Mouse (Mus musculus): ENCODE measurements at regions not wholly inside any gene's neighbourhood (a gene's known extent, or its start where the extent isn't known, plus 50 kb on each side); places are given as distances from the start of the nearest gene placed in this dataset.

DNA sequence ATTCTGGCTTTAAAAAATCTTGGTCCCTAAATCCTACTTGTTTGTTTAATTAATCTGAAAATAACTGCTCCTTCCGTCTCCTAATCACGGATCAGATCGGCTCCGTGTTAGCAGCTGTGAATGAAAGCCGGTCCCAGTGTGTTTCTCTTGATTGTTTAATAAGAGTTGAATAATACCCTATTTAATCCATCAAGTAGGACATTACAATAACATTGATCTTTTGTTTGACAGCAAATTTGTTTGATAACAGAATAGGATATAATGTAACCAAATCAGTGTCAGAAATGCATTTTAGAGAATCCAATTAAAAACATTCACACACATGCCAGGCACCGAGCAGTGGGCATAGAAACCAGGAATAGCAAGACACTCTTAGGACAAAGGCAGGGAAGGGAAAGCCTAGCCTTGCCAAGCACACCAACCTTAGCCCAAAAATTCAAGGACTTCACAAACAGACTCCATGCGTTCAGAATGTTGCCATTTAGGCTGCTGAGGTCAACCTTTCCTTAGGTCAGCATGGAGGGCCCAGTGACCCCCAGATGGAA is 332.5 kb upstream of the Meis1 start:
- H3K27ac ChIP-seq (ENCODE audit: insufficient read depth, low read depth, low read length, poor library complexity, severe bottlenecking) = no peak overlapping the region
- H3K9ac ChIP-seq (ENCODE audit: insufficient read depth, low read depth, low read length, poor library complexity, severe bottlenecking) = no peak overlapping the region
- no peaks in the 10 kb centered on the region for H3K36me3 ChIP-seq (ENCODE audit: control insufficient read depth, insufficient read depth, low read length, poor library complexity, severe bottlenecking)
- no peaks in the 10 kb centered on the region for H3K4me1 ChIP-seq (ENCODE audit: control insufficient read depth in 2 of 2, insufficient read depth in 2 of 2, low read length in 2 of 2, poor library complexity in 1 of 2)
- no peaks in the 10 kb centered on the region for H3K9me3 ChIP-seq (ENCODE audit: control insufficient read depth, insufficient read depth, low read depth, low read length)
- no peak for DNase-seq (ENCODE audit: low read depth, low spot score)
- in situ Hi-C loops (cut with MboI; ENCODE audit: low sequenced_read_pairs in 2 of 2, unreplicated experiment in 2 of 2) = no loop called here
- H3K4me3 ChIP-seq (ENCODE audit: insufficient read depth in 1 of 2, low read depth in 1 of 2, low read length in 2 of 2, poor library complexity in 1 of 2, severe bottlenecking in 1 of 2) = no peak overlapping the region
- TF ChIP-seq HCFC1 (IDR thresholded peaks at IDR 0.05; ENCODE audit: borderline replicate concordance, insufficient read depth, low read length) (no peak), ZC3H11A (IDR thresholded peaks at IDR 0.05; ENCODE audit: borderline replicate concordance, low read depth, low read length) (no peak), CHD2 (IDR thresholded peaks at IDR 0.05; ENCODE audit: low read depth, low read length) (no peak), MAFK (IDR thresholded peaks at IDR 0.05; ENCODE audit: insufficient read depth, low read depth, low read length) (no peak), ZNF384 (IDR thresholded peaks at IDR 0.05; ENCODE audit: low read depth, low read length) (no peak)

DNA sequence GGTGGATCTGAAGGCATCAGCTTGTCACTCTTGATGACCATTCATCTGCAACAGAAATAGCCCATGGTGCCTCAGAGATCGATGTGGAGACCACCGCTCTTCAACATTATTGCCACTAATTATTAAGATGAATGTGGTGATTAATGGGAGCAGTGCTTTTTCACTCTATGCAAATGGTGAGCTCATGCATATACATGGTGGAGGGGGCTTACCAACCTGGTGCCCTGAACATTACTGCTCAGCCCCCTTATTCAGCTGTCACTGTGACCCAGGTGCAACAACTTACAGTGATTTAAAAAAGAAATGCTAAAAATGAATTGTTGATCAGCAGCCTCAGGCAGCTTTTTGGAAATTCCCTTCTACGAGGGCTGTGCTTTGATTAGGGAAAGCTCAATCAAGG is 334.9 kb upstream of the Meis1 start:
- TF ChIP-seq ZC3H11A (IDR thresholded peaks at IDR 0.05; ENCODE audit: borderline replicate concordance, low read depth, low read length) (no peak), HCFC1 (IDR thresholded peaks at IDR 0.05; ENCODE audit: borderline replicate concordance, insufficient read depth, low read length) (no peak), MAFK (IDR thresholded peaks at IDR 0.05; ENCODE audit: insufficient read depth, low read depth, low read length) (no peak), CHD2 (IDR thresholded peaks at IDR 0.05; ENCODE audit: low read depth, low read length) (no peak), ZNF384 (IDR thresholded peaks at IDR 0.05; ENCODE audit: low read depth, low read length) (no peak)
- no peak overlapping the region for H3K27ac ChIP-seq (ENCODE audit: insufficient read depth, low read depth, low read length, poor library complexity, severe bottlenecking)
- H3K9ac ChIP-seq (ENCODE audit: insufficient read depth, low read depth, low read length, poor library complexity, severe bottlenecking) = no peak overlapping the region
- H3K4me3 ChIP-seq (ENCODE audit: insufficient read depth in 1 of 2, low read depth in 1 of 2, low read length in 2 of 2, poor library complexity in 1 of 2, severe bottlenecking in 1 of 2) = no peak overlapping the region
- H3K36me3 ChIP-seq (ENCODE audit: control insufficient read depth, insufficient read depth, low read length, poor library complexity, severe bottlenecking) = no peaks in the 10 kb centered on the region
- no peak for DNase-seq (ENCODE audit: low read depth, low spot score)
- H3K4me1 ChIP-seq (ENCODE audit: control insufficient read depth in 2 of 2, insufficient read depth in 2 of 2, low read length in 2 of 2, poor library complexity in 1 of 2) = no peaks in the 10 kb centered on the region
- in situ Hi-C loops (cut with MboI; ENCODE audit: low sequenced_read_pairs in 2 of 2, unreplicated experiment in 2 of 2) = no loop called here
- no peaks in the 10 kb centered on the region for H3K9me3 ChIP-seq (ENCODE audit: control insufficient read depth, insufficient read depth, low read depth, low read length)

DNA sequence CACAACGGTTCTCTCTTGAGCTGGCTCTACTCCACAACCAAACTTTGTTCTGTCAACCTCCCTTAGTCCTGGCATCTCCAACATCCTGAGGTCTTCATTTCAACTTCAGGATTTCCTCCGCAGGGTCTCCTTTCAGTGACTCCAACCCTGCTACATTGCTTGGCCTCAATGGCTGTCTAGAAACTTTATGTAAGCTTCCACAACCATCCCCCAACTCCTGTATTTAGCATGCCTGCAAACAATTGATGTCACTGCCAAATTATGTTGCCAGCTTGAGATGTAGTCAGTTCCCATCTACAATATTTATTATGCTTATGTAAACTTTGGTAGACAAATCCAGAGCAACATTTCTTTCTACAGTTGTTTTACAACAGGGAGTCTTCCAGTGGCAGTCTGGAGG is 336.4 kb upstream of the Meis1 start:
- no peak overlapping the region for H3K27ac ChIP-seq (ENCODE audit: insufficient read depth, low read depth, low read length, poor library complexity, severe bottlenecking)
- no peak for DNase-seq (ENCODE audit: low read depth, low spot score)
- no peaks in the 10 kb centered on the region for H3K4me1 ChIP-seq (ENCODE audit: control insufficient read depth in 2 of 2, insufficient read depth in 2 of 2, low read length in 2 of 2, poor library complexity in 1 of 2)
- no peaks in the 10 kb centered on the region for H3K9me3 ChIP-seq (ENCODE audit: control insufficient read depth, insufficient read depth, low read depth, low read length)
- H3K36me3 ChIP-seq (ENCODE audit: control insufficient read depth, insufficient read depth, low read length, poor library complexity, severe bottlenecking) = no peaks in the 10 kb centered on the region
- no peak for TF ChIP-seq MAFK (IDR thresholded peaks at IDR 0.05; ENCODE audit: insufficient read depth, low read depth, low read length)
- TF ChIP-seq CHD2 (IDR thresholded peaks at IDR 0.05; ENCODE audit: low read depth, low read length) = no peak
- no peak for TF ChIP-seq ZNF384 (IDR thresholded peaks at IDR 0.05; ENCODE audit: low read depth, low read length)
- no peak for TF ChIP-seq HCFC1 (IDR thresholded peaks at IDR 0.05; ENCODE audit: borderline replicate concordance, insufficient read depth, low read length)
- TF ChIP-seq ZC3H11A (IDR thresholded peaks at IDR 0.05; ENCODE audit: borderline replicate concordance, low read depth, low read length) = no peak
- H3K4me3 ChIP-seq (ENCODE audit: insufficient read depth in 1 of 2, low read depth in 1 of 2, low read length in 2 of 2, poor library complexity in 1 of 2, severe bottlenecking in 1 of 2) = no peak overlapping the region
- no peak overlapping the region for H3K9ac ChIP-seq (ENCODE audit: insufficient read depth, low read depth, low read length, poor library complexity, severe bottlenecking)
- in situ Hi-C loops (cut with MboI; ENCODE audit: low sequenced_read_pairs in 2 of 2, unreplicated experiment in 2 of 2) = no loop called here

DNA sequence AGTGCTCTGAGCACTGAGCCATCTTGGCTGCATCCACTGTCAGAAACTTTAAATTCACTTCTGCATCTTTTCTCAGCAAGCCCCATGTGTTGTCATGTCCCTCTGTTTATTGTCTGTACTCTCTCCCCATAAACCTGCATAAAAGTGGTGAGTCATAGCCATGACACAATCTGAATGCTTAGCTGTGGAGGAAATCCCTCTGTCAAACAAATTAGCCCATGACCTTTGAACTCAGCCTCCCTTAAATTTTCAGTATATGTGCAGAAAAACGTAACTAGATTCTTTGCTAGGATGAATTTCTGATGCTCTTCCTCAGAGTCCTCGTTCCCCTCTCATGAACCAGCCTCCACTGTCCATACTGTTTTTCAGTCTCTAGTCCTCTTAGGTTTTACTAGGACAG is 337.4 kb upstream of the Meis1 start:
- no peak for TF ChIP-seq MAFK (IDR thresholded peaks at IDR 0.05; ENCODE audit: insufficient read depth, low read depth, low read length)
- no peak for TF ChIP-seq ZNF384 (IDR thresholded peaks at IDR 0.05; ENCODE audit: low read depth, low read length)
- Histone ChIP-seq H3K36me3 (ENCODE audit: control insufficient read depth, insufficient read depth, low read length, poor library complexity, severe bottlenecking) (no peaks in the 10 kb centered on the region), H3K9ac (ENCODE audit: insufficient read depth, low read depth, low read length, poor library complexity, severe bottlenecking) (no peak overlapping the region), H3K4me1 (ENCODE audit: control insufficient read depth in 2 of 2, insufficient read depth in 2 of 2, low read length in 2 of 2, poor library complexity in 1 of 2) (no peaks in the 10 kb centered on the region), H3K4me3 (ENCODE audit: insufficient read depth in 1 of 2, low read depth in 1 of 2, low read length in 2 of 2, poor library complexity in 1 of 2, severe bottlenecking in 1 of 2) (no peak overlapping the region), H3K27ac (ENCODE audit: insufficient read depth, low read depth, low read length, poor library complexity, severe bottlenecking) (no peak overlapping the region), H3K9me3 (ENCODE audit: control insufficient read depth, insufficient read depth, low read depth, low read length) (no peaks in the 10 kb centered on the region)
- in situ Hi-C loops (cut with MboI; ENCODE audit: low sequenced_read_pairs in 2 of 2, unreplicated experiment in 2 of 2) = no loop called here
- DNase-seq (ENCODE audit: low read depth, low spot score) = no peak

DNA sequence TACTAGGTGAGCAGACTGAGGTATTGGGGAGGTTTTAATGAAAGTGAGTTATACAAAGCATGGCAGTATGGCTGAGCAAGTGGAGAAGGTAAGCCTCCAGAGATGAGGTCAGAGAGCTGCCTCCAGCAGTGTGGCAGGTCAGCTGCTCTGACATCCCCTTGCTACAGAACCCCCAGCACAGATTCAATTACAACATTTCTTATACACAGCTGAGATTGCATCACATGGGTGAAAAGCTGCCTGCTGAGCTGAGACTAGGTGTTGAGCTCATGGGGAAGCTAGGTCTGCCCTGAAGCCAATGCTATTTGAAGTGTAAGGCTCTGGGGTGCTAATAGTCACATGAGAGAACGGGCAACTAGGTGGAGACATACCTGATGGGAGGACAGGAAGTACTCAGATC is 350.4 kb upstream of the Meis1 start:
- no peaks in the 10 kb centered on the region for H3K4me1 ChIP-seq (ENCODE audit: control insufficient read depth in 2 of 2, insufficient read depth in 2 of 2, low read length in 2 of 2, poor library complexity in 1 of 2)
- no peak overlapping the region for H3K4me3 ChIP-seq (ENCODE audit: insufficient read depth in 1 of 2, low read depth in 1 of 2, low read length in 2 of 2, poor library complexity in 1 of 2, severe bottlenecking in 1 of 2)
- no peak overlapping the region for H3K9ac ChIP-seq (ENCODE audit: insufficient read depth, low read depth, low read length, poor library complexity, severe bottlenecking)
- no peaks in the 10 kb centered on the region for H3K36me3 ChIP-seq (ENCODE audit: control insufficient read depth, insufficient read depth, low read length, poor library complexity, severe bottlenecking)
- H3K9me3 ChIP-seq (ENCODE audit: control insufficient read depth, insufficient read depth, low read depth, low read length) = no peaks in the 10 kb centered on the region
- H3K27ac ChIP-seq (ENCODE audit: insufficient read depth, low read depth, low read length, poor library complexity, severe bottlenecking) = no peak overlapping the region
- DNase-seq (ENCODE audit: low read depth, low spot score) = no peak
- no peak for TF ChIP-seq HCFC1 (IDR thresholded peaks at IDR 0.05; ENCODE audit: borderline replicate concordance, insufficient read depth, low read length)
- no peak for TF ChIP-seq CHD2 (IDR thresholded peaks at IDR 0.05; ENCODE audit: low read depth, low read length)
- TF ChIP-seq ZNF384 (IDR thresholded peaks at IDR 0.05; ENCODE audit: low read depth, low read length) = no peak
- no peak for TF ChIP-seq ZC3H11A (IDR thresholded peaks at IDR 0.05; ENCODE audit: borderline replicate concordance, low read depth, low read length)
- TF ChIP-seq MAFK (IDR thresholded peaks at IDR 0.05; ENCODE audit: insufficient read depth, low read depth, low read length) = no peak
- in situ Hi-C loops (cut with MboI; ENCODE audit: low sequenced_read_pairs in 2 of 2, unreplicated experiment in 2 of 2) = no loop called here

Measured in ES-E14 (cell line).